Mouse (Mus musculus) myocyte (in vitro differentiated cells): Measurements from ENCODE around the gene Atp6v1fnb.
A peak's percentile ranks its signal among the peaks of the same experiment; 100 is the strongest.

Experiments used
- E2F4 ChIP-seq: IDR thresholded peaks from one replicate; pipeline ENCODE4 v1.6.1; 2011; ENCODE audit warnings: mild to moderate bottlenecking, control low read depth, moderate library complexity; ENCODE audit not compliant: insufficient read depth
- MAX ChIP-seq: IDR thresholded peaks from one replicate; pipeline ENCODE4 v1.6.1; 2011; ENCODE audit warnings: low read depth, mild to moderate bottlenecking, control low read depth
- POLR2A ChIP-seq: IDR thresholded peaks from one replicate; pipeline ENCODE4 v1.6.1; 2011; ENCODE audit warnings: low read depth, mild to moderate bottlenecking, control low read depth, moderate library complexity; ENCODE audit not compliant: insufficient read length
- POLR2AphosphoS2 ChIP-seq: IDR thresholded peaks from one replicate; pipeline ENCODE4 v1.6.1; 2011; ENCODE audit warnings: low read depth, control low read depth; ENCODE audit not compliant: insufficient read length
- TCF12 ChIP-seq: IDR thresholded peaks from one replicate; pipeline ENCODE4 v1.6.1; 2011; ENCODE audit warnings: mild to moderate bottlenecking, control low read depth; ENCODE audit not compliant: poor library complexity, insufficient read depth, severe bottlenecking
- USF1 ChIP-seq: IDR thresholded peaks from one replicate; pipeline ENCODE4 v1.6.1; 2011; ENCODE audit warnings: low read depth, mild to moderate bottlenecking, control low read depth, moderate library complexity

GRCm38 (mm10) chr6:29430681-29431420 lies 40.4 kb upstream of the Atp6v1fnb start:
- TF ChIP-seq POLR2A: no peak
- TF ChIP-seq TCF12: no peak
- peak; percentile 7 for TF ChIP-seq E2F4
- no peak for TF ChIP-seq USF1
- TF ChIP-seq POLR2AphosphoS2: peak; percentile 59
- no peak for TF ChIP-seq MAX
